ENCODE assay signal across 30 mouse cellular contexts in genomic region chr16:69515122-69515521, GRCm38 (mm10).
"Had no signal": no experiment of that assay in that cellular context is flagged by ENCODE, and none has a peak within 500 bp of the region (broad histone marks: within the 10 kb centered on the region; RNA-seq: fewer than 3 reads in every experiment).

No protein-coding gene starts in this region.

- DNase-seq: heart, postnatal 10 days; heart, postnatal 14 days; heart, postnatal 36 days; heart, postnatal 4 days; kidney, adult 11 months; kidney, adult 18-20 months; kidney, adult 2 months; kidney, adult 8-10 months; kidney, adult 9 months; kidney, postnatal 10 days; kidney, postnatal 14 days; kidney, postnatal 25 days; kidney, postnatal 36 days; kidney, postnatal 4 days; layer of hippocampus, adult 9-11 months; layer of hippocampus, postnatal 36 days had no signal

- H3K36me3 ChIP-seq: heart, embryonic 12.5 days; heart, embryonic 13.5 days; heart, embryonic 15.5 days; hindbrain, embryonic 10.5 days; hindbrain, embryonic 12.5 days; hindbrain, embryonic 13.5 days; hindbrain, embryonic 15.5 days; intestine, embryonic 15.5 days; kidney, embryonic 15.5 days had no signal

- H3K4me3 ChIP-seq: heart, embryonic 12.5 days; heart, embryonic 13.5 days; heart, embryonic 15.5 days; hindbrain, embryonic 10.5 days; hindbrain, embryonic 12.5 days; hindbrain, embryonic 13.5 days; hindbrain, embryonic 15.5 days; intestine, embryonic 15.5 days; kidney, embryonic 15.5 days; layer of hippocampus, adult 2 months; left cerebral cortex, adult 2 months had no signal

- H3K27ac ChIP-seq: heart, embryonic 13.5 days; heart, embryonic 15.5 days; hindbrain, embryonic 10.5 days; hindbrain, embryonic 12.5 days; hindbrain, embryonic 13.5 days; hindbrain, embryonic 14.5 days; hindbrain, embryonic 15.5 days; hindbrain, postnatal 0 days; intestine, embryonic 15.5 days; kidney, embryonic 15.5 days; kidney, postnatal 0 days; layer of hippocampus, adult 2 months; left cerebral cortex, adult 2 months had no signal

- H3K27me3 ChIP-seq: heart, embryonic 12.5 days; heart, embryonic 13.5 days; heart, embryonic 15.5 days; hindbrain, embryonic 12.5 days; hindbrain, embryonic 13.5 days; hindbrain, embryonic 15.5 days; intestine, embryonic 15.5 days; kidney, embryonic 15.5 days had no signal

- H3K4me1 ChIP-seq: heart, embryonic 12.5 days; heart, embryonic 13.5 days; heart, embryonic 15.5 days; hindbrain, embryonic 10.5 days; hindbrain, embryonic 12.5 days; hindbrain, embryonic 13.5 days; hindbrain, embryonic 15.5 days; intestine, embryonic 15.5 days; kidney, embryonic 15.5 days had no signal

- H3K9me3 ChIP-seq: heart, embryonic 12.5 days; heart, embryonic 13.5 days; heart, embryonic 15.5 days; hindbrain, embryonic 10.5 days; hindbrain, embryonic 12.5 days; hindbrain, embryonic 13.5 days; hindbrain, embryonic 15.5 days; intestine, embryonic 15.5 days; kidney, embryonic 15.5 days had no signal

- H3K9ac ChIP-seq: heart, embryonic 12.5 days; heart, embryonic 13.5 days; heart, embryonic 15.5 days; hindbrain, embryonic 12.5 days; hindbrain, embryonic 13.5 days; hindbrain, embryonic 14.5 days; hindbrain, embryonic 15.5 days; intestine, embryonic 15.5 days; kidney, embryonic 15.5 days had no signal
